Mouse (Mus musculus) CH12.LX (cell line): ENCODE results near the gene Tns3. TPM values are rescaled to one million over a fixed set of nuclear protein-coding genes. Genes with fewer than 3 reads are reported as not detected.

Experiments
- DNase-seq: peaks from one replicate; pipeline ENCODE4 v3.0.0-alpha.2; 2013; ENCODE audit errors: extremely low read depth
- H3K27ac ChIP-seq: 2 replicates; pipeline ENCODE4 v1.5.1; 2012; ENCODE audit warnings: low read depth, mild to moderate bottlenecking, control low read depth, moderate library complexity; ENCODE audit not compliant: insufficient read depth
- H3K27me3 ChIP-seq: replicated peaks from 2 replicates; pipeline ENCODE3; 2012; ENCODE audit warnings: inconsistent platforms
- H3K36me3 ChIP-seq, 2 experiments: replicated peaks in 1 of 2; 2 replicates each; pipeline versions ENCODE3 to v1.6.1; 2012; ENCODE audit warnings: inconsistent platforms in 1 of 2, low read length in 1 of 2, mild to moderate bottlenecking in 1 of 2, mixed read lengths in 1 of 2, moderate library complexity in 1 of 2; ENCODE audit not compliant: control insufficient read depth in 1 of 2, insufficient read depth in 1 of 2
- H3K4me1 ChIP-seq, 2 experiments: 2 replicates each; pipeline ENCODE4 v1.6.1; 2012; ENCODE audit warnings: inconsistent platforms in 1 of 2, moderate library complexity in 1 of 2; ENCODE audit not compliant: insufficient read depth in 2 of 2, control insufficient read depth in 1 of 2
- H3K4me2 ChIP-seq: 2 replicates; pipeline ENCODE4 v1.6.1; 2012; ENCODE audit warnings: low read depth, mild to moderate bottlenecking, control low read depth; ENCODE audit not compliant: poor library complexity, insufficient read depth, severe bottlenecking
- H3K4me3 ChIP-seq, 3 experiments: fragments of 150-350 bp in 1 of 3; sonication (generic) in 1 of 3; replicated peaks in 1 of 3; 2 replicates each; pipeline versions ENCODE3 to v1.5.1; 2011 to 2012; ENCODE audit warnings: low read depth in 2 of 3, low read length in 2 of 3, mild to moderate bottlenecking in 2 of 3, moderate library complexity in 2 of 3, control low read depth in 1 of 3, improper control_type of control experiment in 1 of 3, inconsistent platforms in 1 of 3, mixed read lengths in 1 of 3; ENCODE audit not compliant: poor library complexity in 1 of 3
- H3K79me2 ChIP-seq: replicated peaks from 2 replicates; pipeline ENCODE4 v1.6.1; 2012; ENCODE audit warnings: mild to moderate bottlenecking, moderate library complexity; ENCODE audit not compliant: control insufficient read depth, poor library complexity, insufficient read depth, severe bottlenecking; ENCODE audit errors: extremely low read depth
- H3K9ac ChIP-seq: 2 replicates; pipeline ENCODE4 v1.6.1; 2012; ENCODE audit warnings: low read depth, mild to moderate bottlenecking, control low read depth, moderate library complexity; ENCODE audit not compliant: insufficient read depth
- H3K9me3 ChIP-seq: replicated peaks from 2 replicates; pipeline ENCODE3; 2012; ENCODE audit warnings: low read length, inconsistent platforms, mixed read lengths
- CHD1 ChIP-seq: IDR thresholded peaks from 2 replicates; pipeline ENCODE4 v1.6.1; 2012; ENCODE audit warnings: low read depth, low read length, improper control_type of control experiment, inconsistent platforms
- CTCF ChIP-seq, 2 experiments: IDR thresholded peaks in 1 of 2; conservative IDR thresholded peaks in 1 of 2; 2 replicates each; pipeline ENCODE4 v1.5.1; 2011 to 2012; ENCODE audit warnings: low read depth in 2 of 2, low read length in 2 of 2, improper control_type of control experiment in 1 of 2, inconsistent platforms in 1 of 2, mild to moderate bottlenecking in 1 of 2, moderate library complexity in 1 of 2
- ELF1 ChIP-seq: IDR thresholded peaks from 2 replicates; pipeline ENCODE4 v1.6.1; 2014; ENCODE audit warnings: low read depth, mild to moderate bottlenecking, inconsistent platforms, low read length, improper control_type of control experiment
- EP300 ChIP-seq: IDR thresholded peaks from 2 replicates; pipeline ENCODE4 v1.6.1; 2011; ENCODE audit warnings: low read length, improper control_type of control experiment
- GABPA ChIP-seq: IDR thresholded peaks from 2 replicates; pipeline ENCODE4 v1.6.1; 2012; ENCODE audit warnings: low read depth, low read length, improper control_type of control experiment, inconsistent platforms; ENCODE audit not compliant: insufficient replicate concordance
- HCFC1 ChIP-seq: IDR thresholded peaks from 2 replicates; pipeline ENCODE4 v1.6.1; 2012; ENCODE audit warnings: low read depth, mild to moderate bottlenecking, inconsistent platforms, low read length, improper control_type of control experiment
- JUN ChIP-seq: IDR thresholded peaks from 2 replicates; pipeline ENCODE4 v1.6.1; 2011; ENCODE audit warnings: low read depth, mild to moderate bottlenecking, low read length, improper control_type of control experiment, moderate library complexity; ENCODE audit not compliant: insufficient read depth
- KAT2A ChIP-seq: IDR thresholded peaks from 2 replicates; pipeline ENCODE4 v1.6.1; 2012; ENCODE audit warnings: low read length, improper control_type of control experiment, inconsistent platforms; ENCODE audit not compliant: insufficient replicate concordance
- MXI1 ChIP-seq: IDR thresholded peaks from 2 replicates; pipeline ENCODE4 v1.6.1; 2011; ENCODE audit warnings: mild to moderate bottlenecking, low read depth, low read length, improper control_type of control experiment
- NELFE ChIP-seq: IDR thresholded peaks from 2 replicates; pipeline ENCODE4 v1.6.1; 2011; ENCODE audit warnings: low read depth, low read length, improper control_type of control experiment
- PAX5 ChIP-seq: IDR thresholded peaks from 2 replicates; pipeline ENCODE4 v1.6.1; 2012; ENCODE audit warnings: low read length, inconsistent platforms, mixed read lengths
- SMC3 ChIP-seq: IDR thresholded peaks from 2 replicates; pipeline ENCODE4 v1.6.1; 2011; ENCODE audit warnings: low read depth, low read length, improper control_type of control experiment
- TBP ChIP-seq: conservative IDR thresholded peaks from 2 replicates; pipeline ENCODE4 v1.6.1; 2011; ENCODE audit warnings: low read depth, low read length, improper control_type of control experiment
- TCF12 ChIP-seq: IDR thresholded peaks from 2 replicates; pipeline ENCODE4 v1.6.1; 2014; ENCODE audit warnings: low read depth, mild to moderate bottlenecking, inconsistent platforms, low read length, improper control_type of control experiment
- USF2 ChIP-seq: conservative IDR thresholded peaks from 2 replicates; pipeline ENCODE4 v1.6.1; 2011; ENCODE audit warnings: low read depth, low read length, improper control_type of control experiment
- dilution Hi-C: fragments of 300-500 bp; cut with MboI; formaldehyde crosslinking; loops from 2 replicates; pipeline ENCODE4 v1.14.3; 2020; ENCODE audit warnings: low sequenced_read_pairs; ENCODE audit not compliant: extremely low pct_unique_long_range_greater_than_20kb, extremely low pct_ligation_motif_present
- in situ Hi-C: fragments of 300-500 bp; cut with MboI; formaldehyde crosslinking; loops from 3 replicates; pipeline ENCODE4 v1.14.3; 2019; ENCODE audit warnings: low sequenced_read_pairs, low pct_ligation_motif_present, low pct_unique_long_range_greater_than_20kb, mixed read lengths
- polyA plus RNA-seq: library from polyadenylated mRNA; unstranded; fragments of >175 nt; gene quantifications from 2 replicates; pipeline ENCODE4 v1.2.1, GENCODE M21; 2012; ENCODE audit warnings: low read depth; ENCODE audit not compliant: insufficient read length
- total RNA-seq, 2 experiments: library from RNA; depleted of rRNA; stranded (reverse); fragments of 300-350 nt in 1 of 2; fragments of >200 nt in 1 of 2; gene quantifications; 2 replicates each; pipeline ENCODE4 v1.2.3; 2012 to 2014

Gene Tns3
- total and polyA plus RNA-seq, 3 experiments, result 0.03 to 1.3 (median 0.33) TPM

GRCm38 (mm10) chr11:8455650-8456049 is 208.7 kb downstream of the Tns3 start:
- Histone ChIP-seq H3K36me3 (no peaks in the 10 kb centered on the region), H3K27ac (no peak overlapping the region), H3K4me1 (peaks cover 0 to 3% of the 10 kb centered on the region in 2 experiments; a peak in 2 of 4 replicates), H3K9ac (no peak overlapping the region), H3K79me2 (no peaks in the 10 kb centered on the region), H3K9me3 (no peaks in the 10 kb centered on the region), H3K4me2 (no peak overlapping the region), H3K4me3 (no peak overlapping the region), H3K27me3 (peaks cover 93% of the 10 kb centered on the region)
- TF ChIP-seq KAT2A (no peak), SMC3 (no peak), TBP (no peak), NELFE (no peak), ELF1 (no peak), JUN (no peak), EP300 (no peak), PAX5 (no peak)
- dilution Hi-C loops (no loop called here), in situ Hi-C loops (no loop called here)
- DNase-seq, result no peak

- Histone ChIP-seq H3K4me2 (no peak overlapping the region), H3K4me3 (no peak overlapping the region), H3K27ac (no peak overlapping the region), H3K36me3 (no peaks in the 10 kb centered on the region), H3K79me2 (no peaks in the 10 kb centered on the region), H3K27me3 (peaks cover 90% of the 10 kb centered on the region), H3K9me3 (no peaks in the 10 kb centered on the region), H3K9ac (no peak overlapping the region), H3K4me1 (peaks cover 0 to 3% of the 10 kb centered on the region in 2 experiments; a peak in 2 of 4 replicates)
- TF ChIP-seq USF2 (no peak), CTCF (conservative IDR thresholded peaks at IDR 0.05 in 1 of 2, IDR thresholded peaks at IDR 0.05 in 1 of 2; ENCODE audit: low read depth in 2 of 2, low read length in 2 of 2) (no peak), CHD1 (no peak), MXI1 (no peak), TCF12 (no peak), HCFC1 (no peak)
- in situ Hi-C loops (no loop called here), dilution Hi-C loops (no loop called here)
- DNase-seq, result no peak
Observed at GRCm38 (mm10) chr11:8453252-8453651, 211.1 kb downstream of the Tns3 start.

GRCm38 (mm10) chr11:8451597-8452201 is 212.6 kb downstream of the Tns3 start:
- no peak for DNase-seq
- H3K27me3 ChIP-seq, result peaks cover 88% of the 10 kb centered on the region
- in situ Hi-C loops, result no loop called here
- peaks cover 0 to 3% of the 10 kb centered on the region in 2 experiments; a peak in 2 of 4 replicates for H3K4me1 ChIP-seq
- no peaks in the 10 kb centered on the region for H3K9me3 ChIP-seq
- no peak overlapping the region for H3K4me3 ChIP-seq
- TF ChIP-seq CTCF (conservative IDR thresholded peaks at IDR 0.05 in 1 of 2, IDR thresholded peaks at IDR 0.05 in 1 of 2; ENCODE audit: low read depth in 2 of 2, low read length in 2 of 2) (peak in 1 of 2 experiments; percentile 11; a peak in 1 of 4 replicates), NELFE (no peak), GABPA (no peak)
- TF ChIP-seq, all 38 proteins: peak for 1
- dilution Hi-C loops, result no loop called here
- Histone ChIP-seq H3K9ac (no peak overlapping the region), H3K27ac (no peak overlapping the region), H3K36me3 (no peaks in the 10 kb centered on the region), H3K79me2 (no peaks in the 10 kb centered on the region), H3K4me2 (no peak overlapping the region)
